Mouse (Mus musculus): ENCODE measurements around the gene Tmem163.

DNA sequence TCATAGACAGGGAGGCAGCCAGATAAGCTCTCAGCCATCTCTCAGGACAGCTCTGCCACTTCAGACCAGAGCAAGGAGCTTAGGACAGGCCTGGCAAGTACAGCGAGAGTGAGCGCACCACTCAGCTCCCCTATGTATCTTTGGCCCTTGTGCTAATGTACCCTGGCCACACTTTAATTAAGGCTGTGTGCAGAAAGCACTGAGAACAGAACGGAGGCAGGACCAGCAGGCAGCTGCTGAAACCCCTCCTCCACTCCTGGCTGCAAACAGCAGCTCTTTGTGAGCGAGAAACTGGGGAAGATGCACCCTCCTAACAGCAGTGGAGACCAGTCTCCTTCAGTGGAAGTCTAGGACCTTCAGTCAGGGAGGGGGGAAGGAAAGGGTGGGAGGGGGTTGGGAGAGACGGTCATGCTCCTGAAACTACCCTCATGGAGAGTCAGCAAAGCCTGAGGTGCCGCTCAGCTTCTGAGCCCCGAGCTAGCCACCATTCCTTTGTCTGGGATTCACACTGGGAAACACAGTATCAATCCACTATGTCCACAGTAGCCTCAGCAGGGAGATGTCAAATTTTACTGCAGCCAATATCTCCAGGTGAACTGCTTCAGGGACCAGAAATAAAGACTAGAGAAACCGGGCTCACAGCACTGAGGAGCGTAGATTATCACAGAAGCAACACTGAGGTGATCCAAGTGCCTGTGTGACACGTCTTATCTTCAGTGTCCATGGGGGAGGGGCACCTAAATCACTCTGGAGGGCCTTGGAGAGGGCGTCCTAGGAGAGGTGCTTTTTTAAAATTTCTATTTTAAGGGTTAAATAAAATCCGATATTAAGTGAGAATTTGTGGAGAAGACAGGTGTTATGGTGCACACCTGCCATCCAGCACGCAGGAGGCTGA lies 18.0 kb downstream of the Tmem163 start:
- TF ChIP-seq CTCF (IDR thresholded peaks at IDR 0.05; ENCODE audit: low read depth) (no peak), EP300 (IDR thresholded peaks at IDR 0.05; ENCODE audit: low read depth) (no peak)
